Mouse (Mus musculus): ENCODE data around the gene Cct8. TPM values are rescaled to one million over a fixed set of nuclear protein-coding genes. Genes with fewer than 3 reads are reported as not detected.

The Cct8 gene
- polyA plus RNA-seq, 1 experiment: 133 TPM

DNA sequence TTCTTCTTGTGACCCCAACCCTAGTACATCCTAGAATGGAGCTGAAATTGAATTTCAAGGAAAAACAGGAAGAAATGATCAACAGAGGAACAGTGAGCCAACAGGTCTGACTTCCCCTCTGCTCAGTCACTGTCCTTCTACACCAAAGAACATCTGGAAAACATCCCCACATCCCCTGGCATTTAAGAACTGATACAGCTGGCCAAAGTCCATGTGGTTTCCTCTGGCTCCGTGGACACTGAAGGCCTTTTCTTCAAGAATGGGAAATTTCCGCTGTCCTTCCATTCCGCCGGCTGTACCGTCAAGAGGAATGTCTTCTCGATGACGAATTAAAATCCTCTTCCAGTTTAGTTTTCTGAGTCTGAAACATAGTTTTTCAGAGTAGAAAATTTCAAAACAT is 61.4 kb downstream of the Cct8 start:
- Histone ChIP-seq H3ac (ENCODE audit: control insufficient read depth, insufficient read length) (no peak overlapping the region), H3K4me2 (ENCODE audit: low read depth) (no peak overlapping the region), H3K27me3 (ENCODE audit: control insufficient read depth, insufficient read depth, insufficient read length) (no peaks in the 10 kb centered on the region), H3K36me3 (ENCODE audit: control insufficient read depth, insufficient read depth) (no peaks in the 10 kb centered on the region), H3K4me3 (no peak overlapping the region), H3K79me2 (ENCODE audit: control insufficient read depth, insufficient read depth) (peaks cover 29% of the 10 kb centered on the region)
- TF ChIP-seq MAX (IDR thresholded peaks at IDR 0.05; ENCODE audit: low read depth) (no peak), E2F4 (IDR thresholded peaks at IDR 0.05; ENCODE audit: insufficient read depth) (no peak), TCF3 (IDR thresholded peaks at IDR 0.05; ENCODE audit: insufficient read length, low read depth) (no peak), MYOG (IDR thresholded peaks at IDR 0.05; ENCODE audit: control insufficient read depth in 1 of 3, insufficient read depth in 1 of 3, insufficient read length in 2 of 3, low read depth in 2 of 3) (no peak), POLR2A (IDR thresholded peaks at IDR 0.05; ENCODE audit: insufficient read length, low read depth) (no peak), CEBPB (IDR thresholded peaks at IDR 0.05; ENCODE audit: insufficient read depth, poor library complexity, severe bottlenecking) (no peak), TCF12 (IDR thresholded peaks at IDR 0.05; ENCODE audit: insufficient read depth, poor library complexity, severe bottlenecking) (no peak), REST (IDR thresholded peaks at IDR 0.05; ENCODE audit: insufficient read depth, insufficient read length) (no peak), USF1 (IDR thresholded peaks at IDR 0.05; ENCODE audit: low read depth) (no peak)

Other genes with a start within 250 kb of the Cct8 start
- gene N6amt1, start 141.7 kb downstream of the Cct8 start, polyA plus RNA-seq (2012; fragmentation: generic; extraction: Trizol): 6.2 TPM
- 5.8 TPM for gene Ltn1, start 63.3 kb downstream of the Cct8 start, polyA plus RNA-seq (2012; fragmentation: generic; extraction: Trizol)
- gene Rwdd2b, start 55.3 kb downstream of the Cct8 start, polyA plus RNA-seq (2012; fragmentation: generic; extraction: Trizol): 4.1 TPM
- 17.0 TPM for gene Usp16, start 41.2 kb downstream of the Cct8 start, polyA plus RNA-seq (2012; fragmentation: generic; extraction: Trizol)
- gene Map3k7cl, start 57.5 kb upstream of the Cct8 start, polyA plus RNA-seq (2012; fragmentation: generic; extraction: Trizol): 2.2 TPM
- 8.8 TPM for gene Bach1, start 203.1 kb upstream of the Cct8 start, polyA plus RNA-seq (2012; fragmentation: generic; extraction: Trizol)